Mouse (Mus musculus) testis, postnatal 14 days (tissue): ENCODE measurements at regions not wholly inside any gene's neighbourhood (a gene's known extent, or its start where the extent isn't known, plus 50 kb on each side); places are given as distances from the start of the nearest gene placed in this dataset.

Source experiments
- DNase-seq: peaks from one replicate; pipeline ENCODE4 v3.0.0; 2021; ENCODE audit warnings: low spot score

GRCm38 (mm10) chr7:145135971-145136370 is 71.9 kb downstream of the 1810010D01Rik start:
- no peak for DNase-seq

- DNase-seq: no peak
Observed at GRCm38 (mm10) chr7:145132506-145132905, 75.4 kb downstream of the 1810010D01Rik start.

- DNase-seq: no peak
Observed at GRCm38 (mm10) chr7:145131438-145132159, 76.3 kb downstream of the 1810010D01Rik start.

GRCm38 (mm10) chr7:145129971-145130370 is 77.9 kb downstream of the 1810010D01Rik start:
- DNase-seq: no peak

- DNase-seq: no peak
Observed at GRCm38 (mm10) chr7:145127661-145128060, 80.3 kb downstream of the 1810010D01Rik start.

- DNase-seq: no peak
Observed at GRCm38 (mm10) chr7:145127180-145127579, 80.7 kb downstream of the 1810010D01Rik start.

GRCm38 (mm10) chr7:145123996-145124601 is 83.8 kb downstream of the 1810010D01Rik start:
- no peak for DNase-seq

- no peak for DNase-seq
Observed at GRCm38 (mm10) chr7:145122471-145122870, 85.4 kb downstream of the 1810010D01Rik start.

GRCm38 (mm10) chr7:145118406-145118805 is 89.5 kb downstream of the 1810010D01Rik start:
- no peak for DNase-seq

- no peak for DNase-seq
Observed at GRCm38 (mm10) chr7:145114660-145115059, 93.3 kb downstream of the 1810010D01Rik start.

GRCm38 (mm10) chr7:145114145-145114544 is 93.8 kb downstream of the 1810010D01Rik start:
- no peak for DNase-seq

- no peak for DNase-seq
Observed at GRCm38 (mm10) chr7:145112887-145113531, 94.9 kb downstream of the 1810010D01Rik start.

- DNase-seq: no peak
Observed at GRCm38 (mm10) chr7:145112146-145112830, 95.6 kb downstream of the 1810010D01Rik start.

GRCm38 (mm10) chr7:145111252-145112131 is 96.4 kb downstream of the 1810010D01Rik start:
- peak; percentile 33 for DNase-seq

- DNase-seq: no peak
Observed at GRCm38 (mm10) chr7:145110657-145111251, 97.2 kb downstream of the 1810010D01Rik start.

- no peak for DNase-seq
Observed at GRCm38 (mm10) chr7:145110028-145110427, 97.9 kb downstream of the 1810010D01Rik start.

GRCm38 (mm10) chr7:145109471-145109870 is 98.4 kb downstream of the 1810010D01Rik start:
- DNase-seq: no peak

GRCm38 (mm10) chr7:145108994-145109393 is 98.9 kb downstream of the 1810010D01Rik start:
- no peak for DNase-seq

GRCm38 (mm10) chr7:145107575-145108170 is 100.2 kb downstream of the 1810010D01Rik start:
- no peak for DNase-seq

GRCm38 (mm10) chr7:145106494-145106849 is 101.4 kb downstream of the 1810010D01Rik start:
- no peak for DNase-seq
